Mouse (Mus musculus) G1E (cell line): ENCODE data around the gene Ppp1r14b. TPM values are rescaled to one million over a fixed set of nuclear protein-coding genes. Genes with fewer than 3 reads are reported as not detected.
A peak's percentile ranks its signal among the peaks of the same experiment; 100 is the strongest.

Experiments used
- ATAC-seq: 2 replicates; pipeline ENCODE4 v1.8.0; 2016; ENCODE audit warnings: mild to moderate bottlenecking; ENCODE audit not compliant: insufficient number of reproducible peaks, poor library complexity, low FRiP score, severe bottlenecking; ENCODE audit errors: extremely low read depth
- DNase-seq: peaks from one replicate; pipeline ENCODE4 v3.0.0; 2012; ENCODE audit warnings: low spot score
- H3K27me3 ChIP-seq: 2 replicates; pipeline ENCODE4 v1.6.1; 2012; ENCODE audit warnings: mild to moderate bottlenecking, low read length, inconsistent platforms; ENCODE audit not compliant: insufficient read depth
- H3K36me3 ChIP-seq: replicated peaks from 2 replicates; pipeline ENCODE3; 2012; ENCODE audit warnings: mild to moderate bottlenecking, inconsistent platforms
- H3K4me1 ChIP-seq: 2 replicates; pipeline ENCODE4 v1.6.1; 2012; ENCODE audit warnings: low read depth, low read length, inconsistent platforms, mixed read lengths; ENCODE audit not compliant: insufficient read depth
- H3K4me3 ChIP-seq: 2 replicates; pipeline ENCODE4 v1.5.1; 2012; ENCODE audit warnings: low read depth, mild to moderate bottlenecking, inconsistent platforms, low read length, moderate library complexity, mixed read lengths
- H3K9me3 ChIP-seq: replicated peaks from 2 replicates; pipeline ENCODE4 v1.6.1; 2012; ENCODE audit warnings: inconsistent platforms
- CTCF ChIP-seq: IDR thresholded peaks from 2 replicates; pipeline ENCODE4 v1.5.1; 2012; ENCODE audit warnings: low read depth, low read length, inconsistent platforms, mixed read lengths
- GATA1 ChIP-seq: IDR thresholded peaks from 2 replicates; pipeline ENCODE4 v1.6.1; 2012; ENCODE audit warnings: borderline replicate concordance, low read length, inconsistent platforms, mixed read lengths
- GATA2 ChIP-seq: IDR thresholded peaks from 2 replicates; pipeline ENCODE4 v1.6.1; 2012; ENCODE audit warnings: low read depth, low read length, inconsistent platforms, borderline replicate concordance
- POLR2AphosphoS5 ChIP-seq: IDR thresholded peaks from 2 replicates; pipeline ENCODE4 v1.6.1; 2012; ENCODE audit warnings: low read depth, low read length, inconsistent platforms; ENCODE audit not compliant: insufficient replicate concordance
- TAL1 ChIP-seq: conservative IDR thresholded peaks from 2 replicates; pipeline ENCODE4 v1.6.1; 2012; ENCODE audit warnings: low read depth, low read length, inconsistent platforms, mixed read lengths
- polyA plus RNA-seq: library from polyadenylated mRNA; stranded (reverse); fragments of >175 nt; gene quantifications from 2 replicates; pipeline ENCODE4 v1.2.3, GENCODE M21; 2012
- total RNA-seq, 2 experiments: library from RNA; stranded (forward) in 1 of 2; stranded (reverse) in 1 of 2; fragments of 200-1000 nt in 1 of 2; fragments of >200 nt in 1 of 2; fragmentation: Nextera tagmentation in 1 of 2; gene quantifications; 2 replicates each; pipeline ENCODE4 v1.2.3; 2014 to 2017

Ppp1r14b gene
- total and polyA plus RNA-seq, 3 experiments: 74.0 to 281 (median 141) TPM

- H3K27me3 ChIP-seq: no peaks in the 10 kb centered on the region
- no peak for ATAC-seq
- H3K4me3 ChIP-seq: peak within 1 kb of the TSS; percentile 80
- no peaks in the 10 kb centered on the region for H3K9me3 ChIP-seq
- H3K4me1 ChIP-seq: peaks cover 78% of the 10 kb centered on the region
- DNase-seq: peak; percentile 21
- peaks cover 37% of the 10 kb centered on the region for H3K36me3 ChIP-seq
- TF ChIP-seq CTCF (no peak), GATA2 (no peak), GATA1 (no peak), POLR2AphosphoS5 (no peak), TAL1 (no peak)
These were observed 1.1 kb downstream of the Ppp1r14b start, which contains the start of gene Plcb3 for GRCm38 (mm10) chr19:6975537-6976521. Gene Plcb3 (minus strand): TSS chr19:6976470.

- no peaks in the 10 kb centered on the region for H3K27me3 ChIP-seq
- DNase-seq (peak; percentile 24), ATAC-seq (no peak)
- TF ChIP-seq TAL1: no peak
- no peak for TF ChIP-seq POLR2AphosphoS5
- no peak for TF ChIP-seq GATA1
- TF ChIP-seq CTCF: no peak
- H3K36me3 ChIP-seq: peaks cover 48% of the 10 kb centered on the region
- no peaks in the 10 kb centered on the region for H3K9me3 ChIP-seq
- H3K4me1 ChIP-seq: peaks cover 73% of the 10 kb centered on the region
- peak overlapping the region; percentile 76; the same call in 1 of the 2 replicates for H3K4me3 ChIP-seq
These were observed 3.2 kb downstream of the Ppp1r14b start for GRCm38 (mm10) chr19:6977759-6978638.

GRCm38 (mm10) chr19:6978639-6978974, 3.8 kb downstream of the Ppp1r14b start:
- peaks cover 53% of the 10 kb centered on the region for H3K36me3 ChIP-seq
- H3K27me3 ChIP-seq: no peaks in the 10 kb centered on the region
- H3K4me1 ChIP-seq: peaks cover 71% of the 10 kb centered on the region
- TF ChIP-seq CTCF: no peak
- no peak for TF ChIP-seq POLR2AphosphoS5
- no peak for TF ChIP-seq GATA1
- TF ChIP-seq GATA2: no peak
- TF ChIP-seq TAL1: no peak
- ATAC-seq (no peak), DNase-seq (no peak)
- H3K4me3 ChIP-seq: peak overlapping the region; percentile 76
- H3K9me3 ChIP-seq: no peaks in the 10 kb centered on the region

- H3K4me1 ChIP-seq: peaks cover 70% of the 10 kb centered on the region
- ATAC-seq: no peak
- TF ChIP-seq GATA2: no peak
- no peak for TF ChIP-seq POLR2AphosphoS5
- TF ChIP-seq CTCF: no peak
- no peak for TF ChIP-seq TAL1
- no peak for TF ChIP-seq GATA1
- H3K27me3 ChIP-seq: no peaks in the 10 kb centered on the region
- no peaks in the 10 kb centered on the region for H3K9me3 ChIP-seq
- peak; percentile 43 for DNase-seq
- H3K4me3 ChIP-seq: peak overlapping the region; percentile 76
- peaks cover 57% of the 10 kb centered on the region for H3K36me3 ChIP-seq
These were observed 4.3 kb downstream of the Ppp1r14b start for GRCm38 (mm10) chr19:6979001-6979479.

GRCm38 (mm10) chr19:6979486-6980380, 5.0 kb downstream of the Ppp1r14b start:
- Histone ChIP-seq H3K9me3 (no peaks in the 10 kb centered on the region), H3K4me1 (peaks cover 65% of the 10 kb centered on the region), H3K36me3 (peaks cover 62% of the 10 kb centered on the region), H3K4me3 (peak overlapping the region; percentile 76), H3K27me3 (no peaks in the 10 kb centered on the region)
- no peak for TF ChIP-seq TAL1
- no peak for TF ChIP-seq POLR2AphosphoS5
- no peak for TF ChIP-seq GATA1
- TF ChIP-seq GATA2: no peak
- peak; percentile 36; the same call in 1 of the 2 replicates for TF ChIP-seq CTCF
- ATAC-seq (peak; percentile 90), DNase-seq (peak; percentile 78)
